Mouse (Mus musculus): ENCODE measurements at regions not wholly inside any gene's neighbourhood (a gene's known extent, or its start where the extent isn't known, plus 50 kb on each side); places are given as distances from the start of the nearest gene placed in this dataset.

GRCm38 (mm10) chr5:106322574-106323215 lies 135.3 kb downstream of the Barhl2 start:
- Histone ChIP-seq H3K4me3 (no peak overlapping the region), H3K4me2 (ENCODE audit: low read depth) (no peak overlapping the region), H3K79me2 (ENCODE audit: control insufficient read depth, insufficient read depth) (no peaks in the 10 kb centered on the region), H3ac (ENCODE audit: control insufficient read depth, insufficient read length) (no peak overlapping the region), H3K36me3 (ENCODE audit: control insufficient read depth, insufficient read depth) (no peaks in the 10 kb centered on the region), H3K27me3 (ENCODE audit: control insufficient read depth, insufficient read depth, insufficient read length) (no peaks in the 10 kb centered on the region)
- TF ChIP-seq USF1 (IDR thresholded peaks at IDR 0.05; ENCODE audit: low read depth): no peak
- no peak for TF ChIP-seq MAX (IDR thresholded peaks at IDR 0.05; ENCODE audit: low read depth)
- no peak for TF ChIP-seq POLR2AphosphoS2 (IDR thresholded peaks at IDR 0.05; ENCODE audit: insufficient read length, low read depth)
- no peak for TF ChIP-seq SRF (IDR thresholded peaks at IDR 0.05; ENCODE audit: control insufficient read depth, insufficient read length, low read depth)
- no peak for TF ChIP-seq MYOG (IDR thresholded peaks at IDR 0.05; ENCODE audit: control insufficient read depth in 1 of 3, insufficient read depth in 1 of 3, insufficient read length in 2 of 3, low read depth in 2 of 3)
- no peak for TF ChIP-seq TCF3 (IDR thresholded peaks at IDR 0.05; ENCODE audit: insufficient read length, low read depth)
- no peak for TF ChIP-seq REST (IDR thresholded peaks at IDR 0.05; ENCODE audit: insufficient read depth, insufficient read length)
- no peak for TF ChIP-seq MYOD1 (IDR thresholded peaks at IDR 0.05; ENCODE audit: control insufficient read depth in 1 of 3, insufficient read length in 2 of 3, low read depth in 2 of 3)
- no peak for TF ChIP-seq POLR2A (IDR thresholded peaks at IDR 0.05; ENCODE audit: insufficient read length, low read depth)
- no peak for TF ChIP-seq E2F4 (IDR thresholded peaks at IDR 0.05; ENCODE audit: insufficient read depth)
- TF ChIP-seq CEBPB (IDR thresholded peaks at IDR 0.05; ENCODE audit: insufficient read depth, poor library complexity, severe bottlenecking): no peak
- no peak for TF ChIP-seq TCF12 (IDR thresholded peaks at IDR 0.05; ENCODE audit: insufficient read depth, poor library complexity, severe bottlenecking)

DNA sequence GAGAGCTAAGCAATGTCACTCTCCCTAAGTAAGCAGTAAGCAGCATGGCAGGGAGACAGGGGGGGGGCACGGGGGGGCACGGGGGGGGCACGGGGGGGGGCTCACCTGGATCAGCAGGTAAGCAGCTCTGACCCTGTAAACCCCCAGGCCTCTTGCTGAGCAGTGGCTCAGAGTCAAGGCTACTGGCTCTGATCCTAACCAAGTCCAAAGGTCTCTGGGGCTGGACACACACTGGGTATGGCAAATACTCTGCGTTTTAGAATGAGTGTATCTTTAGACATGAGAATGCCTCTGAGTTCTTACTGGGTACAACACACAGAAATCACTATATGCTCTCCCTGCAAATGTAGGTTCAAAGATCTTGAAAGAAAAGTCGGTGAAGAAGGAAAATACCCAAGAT lies 136.5 kb downstream of the Barhl2 start:
- no peaks in the 10 kb centered on the region for H3K36me3 ChIP-seq (ENCODE audit: control insufficient read depth, insufficient read depth)
- no peaks in the 10 kb centered on the region for H3K79me2 ChIP-seq (ENCODE audit: control insufficient read depth, insufficient read depth)
- no peak for TF ChIP-seq TCF12 (IDR thresholded peaks at IDR 0.05; ENCODE audit: insufficient read depth, poor library complexity, severe bottlenecking)
- no peak for TF ChIP-seq TCF3 (IDR thresholded peaks at IDR 0.05; ENCODE audit: insufficient read length, low read depth)
- TF ChIP-seq MAX (IDR thresholded peaks at IDR 0.05; ENCODE audit: low read depth): no peak
- no peak for TF ChIP-seq SRF (IDR thresholded peaks at IDR 0.05; ENCODE audit: control insufficient read depth, insufficient read length, low read depth)
- no peak for TF ChIP-seq MYOD1 (IDR thresholded peaks at IDR 0.05; ENCODE audit: control insufficient read depth in 1 of 3, insufficient read length in 2 of 3, low read depth in 2 of 3)
- TF ChIP-seq POLR2AphosphoS2 (IDR thresholded peaks at IDR 0.05; ENCODE audit: insufficient read length, low read depth): no peak
- no peak for TF ChIP-seq POLR2A (IDR thresholded peaks at IDR 0.05; ENCODE audit: insufficient read length, low read depth)
- no peak for TF ChIP-seq REST (IDR thresholded peaks at IDR 0.05; ENCODE audit: insufficient read depth, insufficient read length)
- TF ChIP-seq CEBPB (IDR thresholded peaks at IDR 0.05; ENCODE audit: insufficient read depth, poor library complexity, severe bottlenecking): no peak
- TF ChIP-seq USF1 (IDR thresholded peaks at IDR 0.05; ENCODE audit: low read depth): no peak
- TF ChIP-seq E2F4 (IDR thresholded peaks at IDR 0.05; ENCODE audit: insufficient read depth): no peak
- no peak for TF ChIP-seq MYOG (IDR thresholded peaks at IDR 0.05; ENCODE audit: control insufficient read depth in 1 of 3, insufficient read depth in 1 of 3, insufficient read length in 2 of 3, low read depth in 2 of 3)
- H3K4me2 ChIP-seq (ENCODE audit: low read depth): no peak overlapping the region
- H3K27me3 ChIP-seq (ENCODE audit: control insufficient read depth, insufficient read depth, insufficient read length): no peaks in the 10 kb centered on the region
- H3K4me3 ChIP-seq: no peak overlapping the region
- H3ac ChIP-seq (ENCODE audit: control insufficient read depth, insufficient read length): no peak overlapping the region

- Histone ChIP-seq H3K4me3 (no peak overlapping the region), H3K4me2 (ENCODE audit: low read depth) (no peak overlapping the region), H3ac (ENCODE audit: control insufficient read depth, insufficient read length) (no peak overlapping the region), H3K36me3 (ENCODE audit: control insufficient read depth, insufficient read depth) (no peaks in the 10 kb centered on the region), H3K79me2 (ENCODE audit: control insufficient read depth, insufficient read depth) (no peaks in the 10 kb centered on the region), H3K27me3 (ENCODE audit: control insufficient read depth, insufficient read depth, insufficient read length) (no peaks in the 10 kb centered on the region)
- TF ChIP-seq POLR2AphosphoS2 (IDR thresholded peaks at IDR 0.05; ENCODE audit: insufficient read length, low read depth) (no peak), TCF12 (IDR thresholded peaks at IDR 0.05; ENCODE audit: insufficient read depth, poor library complexity, severe bottlenecking) (no peak), REST (IDR thresholded peaks at IDR 0.05; ENCODE audit: insufficient read depth, insufficient read length) (no peak), TCF3 (IDR thresholded peaks at IDR 0.05; ENCODE audit: insufficient read length, low read depth) (no peak), CEBPB (IDR thresholded peaks at IDR 0.05; ENCODE audit: insufficient read depth, poor library complexity, severe bottlenecking) (no peak), USF1 (IDR thresholded peaks at IDR 0.05; ENCODE audit: low read depth) (no peak), MYOD1 (IDR thresholded peaks at IDR 0.05; ENCODE audit: control insufficient read depth in 1 of 3, insufficient read length in 2 of 3, low read depth in 2 of 3) (no peak), MAX (IDR thresholded peaks at IDR 0.05; ENCODE audit: low read depth) (no peak), MYOG (IDR thresholded peaks at IDR 0.05; ENCODE audit: control insufficient read depth in 1 of 3, insufficient read depth in 1 of 3, insufficient read length in 2 of 3, low read depth in 2 of 3) (no peak)
Measured at GRCm38 (mm10) chr5:106321023-106321422, 136.9 kb downstream of the Barhl2 start.

DNA sequence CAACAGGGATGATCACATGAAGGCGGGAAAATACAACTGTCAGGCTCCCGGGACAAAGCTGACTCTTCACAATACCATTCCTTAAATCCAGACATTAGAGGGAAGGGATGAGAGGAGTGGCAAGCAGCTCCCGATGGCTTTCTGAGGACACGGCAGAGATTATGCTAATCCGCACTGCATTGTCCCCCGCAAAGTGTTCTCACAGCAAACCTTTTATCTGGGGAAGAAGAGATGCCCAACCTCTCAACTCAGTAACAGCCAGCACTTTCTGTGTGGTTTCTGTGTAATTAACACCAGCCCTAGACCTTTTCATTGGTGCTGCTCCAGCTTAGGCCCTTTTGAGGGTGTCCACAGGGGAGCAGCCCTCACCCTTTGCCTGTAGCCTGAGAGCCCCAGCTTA lies 137.9 kb downstream of the Barhl2 start:
- TF ChIP-seq REST (IDR thresholded peaks at IDR 0.05; ENCODE audit: insufficient read depth, insufficient read length) (no peak), POLR2AphosphoS2 (IDR thresholded peaks at IDR 0.05; ENCODE audit: insufficient read length, low read depth) (no peak), MAX (IDR thresholded peaks at IDR 0.05; ENCODE audit: low read depth) (no peak), SRF (IDR thresholded peaks at IDR 0.05; ENCODE audit: control insufficient read depth, insufficient read length, low read depth) (no peak), TCF3 (IDR thresholded peaks at IDR 0.05; ENCODE audit: insufficient read length, low read depth) (no peak), MYOD1 (IDR thresholded peaks at IDR 0.05; ENCODE audit: control insufficient read depth in 1 of 3, insufficient read length in 2 of 3, low read depth in 2 of 3) (no peak), TCF12 (IDR thresholded peaks at IDR 0.05; ENCODE audit: insufficient read depth, poor library complexity, severe bottlenecking) (no peak), POLR2A (IDR thresholded peaks at IDR 0.05; ENCODE audit: insufficient read length, low read depth) (no peak), CEBPB (IDR thresholded peaks at IDR 0.05; ENCODE audit: insufficient read depth, poor library complexity, severe bottlenecking) (no peak), E2F4 (IDR thresholded peaks at IDR 0.05; ENCODE audit: insufficient read depth) (no peak), MYOG (IDR thresholded peaks at IDR 0.05; ENCODE audit: control insufficient read depth in 1 of 3, insufficient read depth in 1 of 3, insufficient read length in 2 of 3, low read depth in 2 of 3) (no peak), USF1 (IDR thresholded peaks at IDR 0.05; ENCODE audit: low read depth) (no peak)
- Histone ChIP-seq H3K36me3 (ENCODE audit: control insufficient read depth, insufficient read depth) (no peaks in the 10 kb centered on the region), H3ac (ENCODE audit: control insufficient read depth, insufficient read length) (no peak overlapping the region), H3K79me2 (ENCODE audit: control insufficient read depth, insufficient read depth) (no peaks in the 10 kb centered on the region), H3K27me3 (ENCODE audit: control insufficient read depth, insufficient read depth, insufficient read length) (no peaks in the 10 kb centered on the region), H3K4me3 (no peak overlapping the region), H3K4me2 (ENCODE audit: low read depth) (no peak overlapping the region)
